Mouse (Mus musculus): ENCODE data around the gene Kdm2a. TPM values are rescaled to one million over a fixed set of nuclear protein-coding genes. Genes with fewer than 3 reads are reported as not detected.

The Kdm2a gene
- total and polyA plus RNA-seq, 3 experiments = 20.3 to 55.9 TPM; not detected in 1

DNA sequence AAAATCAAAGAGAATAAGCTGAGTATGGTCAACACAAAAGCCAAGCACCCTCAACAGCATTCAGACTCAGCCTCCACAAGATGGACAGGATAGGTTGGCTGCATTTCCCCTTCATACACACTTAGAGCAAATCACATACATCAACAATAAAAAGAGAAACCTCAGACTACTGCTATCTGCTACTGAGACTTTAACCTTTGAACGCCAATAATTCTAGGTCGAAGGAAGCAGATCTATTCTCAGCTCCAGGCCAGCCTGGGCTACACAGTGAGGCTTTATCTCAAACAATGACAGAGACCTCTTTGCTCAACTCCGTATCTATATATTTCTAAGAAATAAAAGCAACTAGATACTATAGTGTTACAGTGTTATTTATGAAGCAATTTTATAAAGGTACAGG lies 66.8 kb downstream of the Kdm2a start:
- no peak for DNase-seq (ENCODE audit: low read depth, low spot score)
- Histone ChIP-seq H3K79me2 (ENCODE audit: control insufficient read depth, insufficient read depth, low read length, poor library complexity) (peaks cover 17% of the 10 kb centered on the region), H3K9me3 (replicated peaks; ENCODE audit: insufficient read depth, low read length) (no peaks in the 10 kb centered on the region), H3K4me3 (ENCODE audit: control insufficient read depth in 1 of 2, insufficient read depth in 1 of 2, low read depth in 2 of 2, low read length in 2 of 2) (no peak overlapping the region), H3K9ac (ENCODE audit: control insufficient read depth, low read depth, low read length, poor library complexity, severe bottlenecking) (no peak overlapping the region), H3K27ac (ENCODE audit: control insufficient read depth, low read depth, low read length) (peak overlapping the region; percentile 48; the same call in 1 of the 2 replicates), H3K36me3 (ENCODE audit: control insufficient read depth in 1 of 2, insufficient read depth in 2 of 2, low read length in 2 of 2) (peaks cover 21 to 28% of the 10 kb centered on the region in 2 experiments), H3K27me3 (ENCODE audit: control insufficient read depth in 1 of 2, insufficient read depth in 2 of 2, low read length in 2 of 2) (no peaks in the 10 kb centered on the region), H3K4me1 (ENCODE audit: control insufficient read depth in 1 of 2, insufficient read depth in 2 of 2, low read length in 2 of 2) (peaks cover 13 to 19% of the 10 kb centered on the region in 2 experiments)
- no peak for TF ChIP-seq POLR2AphosphoS5 (IDR thresholded peaks at IDR 0.05; ENCODE audit: borderline replicate concordance, low read depth, low read length)
- TF ChIP-seq TAL1 (IDR thresholded peaks at IDR 0.05; ENCODE audit: low read length) = no peak
- no peak for TF ChIP-seq MAZ (IDR thresholded peaks at IDR 0.05; ENCODE audit: low read depth, low read length)
- no peak for TF ChIP-seq E2F4 (IDR thresholded peaks at IDR 0.05; ENCODE audit: borderline replicate concordance, low read depth, low read length)
- TF ChIP-seq POLR2A (IDR thresholded peaks at IDR 0.05; ENCODE audit: control insufficient read depth in 1 of 2, insufficient read depth in 1 of 2, low read depth in 1 of 2, low read length in 2 of 2, poor library complexity in 1 of 2) = no peak
- TF ChIP-seq NRF1 (IDR thresholded peaks at IDR 0.05; ENCODE audit: insufficient read depth, low read depth, low read length, poor library complexity, severe bottlenecking) = no peak
- TF ChIP-seq USF1 (IDR thresholded peaks at IDR 0.05; ENCODE audit: low read depth, low read length) = no peak
- no peak for TF ChIP-seq TBP (IDR thresholded peaks at IDR 0.05; ENCODE audit: low read depth, low read length)
- TF ChIP-seq CHD2 (IDR thresholded peaks at IDR 0.05; ENCODE audit: low read length) = no peak
- TF ChIP-seq NELFE (IDR thresholded peaks at IDR 0.05; ENCODE audit: low read depth, low read length) = no peak
- TF ChIP-seq CHD1 (IDR thresholded peaks at IDR 0.05; ENCODE audit: low read depth, low read length) = no peak
- no peak for TF ChIP-seq GABPA (IDR thresholded peaks at IDR 0.05; ENCODE audit: low read depth, low read length)

DNA sequence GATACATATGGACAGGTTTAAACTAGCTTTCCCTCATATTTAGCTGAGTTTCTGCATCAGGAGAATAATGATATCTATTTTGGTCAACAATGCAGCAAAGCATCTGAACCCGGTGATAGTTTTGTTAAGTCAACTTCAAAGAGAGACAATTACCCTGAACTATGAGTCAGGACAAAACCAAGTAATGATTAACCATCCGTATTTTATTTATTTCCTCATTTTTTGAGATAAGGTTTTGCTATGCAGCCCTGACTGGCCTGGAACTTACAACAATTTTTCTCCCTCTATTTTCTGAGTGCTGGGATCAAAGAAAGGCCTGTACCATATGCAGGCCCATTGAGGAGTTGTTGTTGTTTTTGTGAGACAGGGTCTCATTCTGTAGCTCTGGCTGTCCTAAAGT lies 67.5 kb downstream of the Kdm2a start:
- peak; percentile 51; the same call in 1 of the 2 replicates for TF ChIP-seq GATA1 (IDR thresholded peaks at IDR 0.05; ENCODE audit: low read depth, low read length)
- TF ChIP-seq GABPA (IDR thresholded peaks at IDR 0.05; ENCODE audit: low read depth, low read length) = no peak
- TF ChIP-seq ZMIZ1 (IDR thresholded peaks at IDR 0.05; ENCODE audit: low read depth, low read length) = no peak
- no peak for TF ChIP-seq BHLHE40 (IDR thresholded peaks at IDR 0.05; ENCODE audit: borderline replicate concordance, low read depth, low read length)
- no peak for TF ChIP-seq SMC3 (IDR thresholded peaks at IDR 0.05; ENCODE audit: low read depth, low read length)
- no peak for TF ChIP-seq ETS1 (IDR thresholded peaks at IDR 0.05; ENCODE audit: low read depth, low read length)
- TF ChIP-seq E2F4 (IDR thresholded peaks at IDR 0.05; ENCODE audit: borderline replicate concordance, low read depth, low read length) = no peak
- TF ChIP-seq EP300 (IDR thresholded peaks at IDR 0.05; ENCODE audit: low read depth in 1 of 2, low read length in 2 of 2) = peak; percentile 48 to 75
- no peak for TF ChIP-seq SIN3A (IDR thresholded peaks at IDR 0.05; ENCODE audit: low read length)
- peak; percentile 35; the same call in 1 of the 2 replicates for TF ChIP-seq RCOR1 (IDR thresholded peaks at IDR 0.05; ENCODE audit: low read depth, low read length)
- TF ChIP-seq TAL1 (IDR thresholded peaks at IDR 0.05; ENCODE audit: low read length) = peak; percentile 10; the same call in 1 of the 2 replicates
- no peak for TF ChIP-seq USF1 (IDR thresholded peaks at IDR 0.05; ENCODE audit: low read depth, low read length)
- peaks cover 17% of the 10 kb centered on the region for H3K79me2 ChIP-seq (ENCODE audit: control insufficient read depth, insufficient read depth, low read length, poor library complexity)
- H3K27me3 ChIP-seq (ENCODE audit: control insufficient read depth in 1 of 2, insufficient read depth in 2 of 2, low read length in 2 of 2) = no peaks in the 10 kb centered on the region
- H3K4me1 ChIP-seq (ENCODE audit: control insufficient read depth in 1 of 2, insufficient read depth in 2 of 2, low read length in 2 of 2) = peaks cover 13 to 19% of the 10 kb centered on the region in 2 experiments
- no peak overlapping the region for H3K4me3 ChIP-seq (ENCODE audit: control insufficient read depth in 1 of 2, insufficient read depth in 1 of 2, low read depth in 2 of 2, low read length in 2 of 2)
- H3K9ac ChIP-seq (ENCODE audit: control insufficient read depth, low read depth, low read length, poor library complexity, severe bottlenecking) = no peak overlapping the region
- H3K27ac ChIP-seq (ENCODE audit: control insufficient read depth, low read depth, low read length) = peak overlapping the region; percentile 53
- DNase-seq (ENCODE audit: low read depth, low spot score) = peak; percentile 66
- peaks cover 21 to 28% of the 10 kb centered on the region in 2 experiments for H3K36me3 ChIP-seq (ENCODE audit: control insufficient read depth in 1 of 2, insufficient read depth in 2 of 2, low read length in 2 of 2)
- H3K9me3 ChIP-seq (replicated peaks; ENCODE audit: insufficient read depth, low read length) = no peaks in the 10 kb centered on the region

Measured in MEL (cell line).